Mouse (Mus musculus) retina, adult 2 months (tissue): ENCODE results near the gene Tsen2.
A peak's percentile ranks its signal among the peaks of the same experiment; 100 is the strongest.

Experiments used
- DNase-seq: peaks from one replicate; pipeline ENCODE4 v3.0.0-alpha.2; 2012; ENCODE audit warnings: low read depth, low spot score

The Tsen2 gene

GRCm38 (mm10) chr6:115544442-115544970 is at the start of gene Tsen2:
Tsen2 (plus strand) TSS chr6:115544664.
- DNase-seq = peak; percentile 86

- DNase-seq = no peak
These were observed 44.9 kb upstream of the Tsen2 start for GRCm38 (mm10) chr6:115499540-115499939.

GRCm38 (mm10) chr6:115500234-115500633 is 44.2 kb upstream of the Tsen2 start:
- no peak for DNase-seq

- no peak for DNase-seq
These were observed 43.3 kb upstream of the Tsen2 start for GRCm38 (mm10) chr6:115501131-115501530.

GRCm38 (mm10) chr6:115503038-115503437 is 41.4 kb upstream of the Tsen2 start:
- DNase-seq = no peak

GRCm38 (mm10) chr6:115503549-115504159 is 40.8 kb upstream of the Tsen2 start:
- DNase-seq = no peak

- no peak for DNase-seq
These were observed 40.3 kb upstream of the Tsen2 start for GRCm38 (mm10) chr6:115504160-115504558.

GRCm38 (mm10) chr6:115504915-115505314 is 39.5 kb upstream of the Tsen2 start:
- no peak for DNase-seq

GRCm38 (mm10) chr6:115506425-115506824 is 38.0 kb upstream of the Tsen2 start:
- DNase-seq = no peak

- no peak for DNase-seq
These were observed 33.0 kb upstream of the Tsen2 start for GRCm38 (mm10) chr6:115511447-115511846.

- DNase-seq = no peak
These were observed 31.3 kb upstream of the Tsen2 start for GRCm38 (mm10) chr6:115513207-115513606.

GRCm38 (mm10) chr6:115517904-115518303 is 26.6 kb upstream of the Tsen2 start:
- DNase-seq = no peak

- no peak for DNase-seq
These were observed 26.1 kb upstream of the Tsen2 start for GRCm38 (mm10) chr6:115518352-115518751.

- DNase-seq = no peak
These were observed 25.2 kb upstream of the Tsen2 start for GRCm38 (mm10) chr6:115519275-115519699.

- DNase-seq = no peak
These were observed 22.5 kb upstream of the Tsen2 start for GRCm38 (mm10) chr6:115521923-115522322.

GRCm38 (mm10) chr6:115522691-115523146 is 21.7 kb upstream of the Tsen2 start:
- DNase-seq = no peak

GRCm38 (mm10) chr6:115523201-115523600 is 21.3 kb upstream of the Tsen2 start:
- no peak for DNase-seq

GRCm38 (mm10) chr6:115524449-115524990 is 19.9 kb upstream of the Tsen2 start:
- no peak for DNase-seq

GRCm38 (mm10) chr6:115527418-115527817 is 17.0 kb upstream of the Tsen2 start:
- DNase-seq = no peak

- no peak for DNase-seq
These were observed 16.1 kb upstream of the Tsen2 start for GRCm38 (mm10) chr6:115528372-115528771.

GRCm38 (mm10) chr6:115534617-115535016 is 9.8 kb upstream of the Tsen2 start:
- DNase-seq = no peak

GRCm38 (mm10) chr6:115536169-115536568 is 8.3 kb upstream of the Tsen2 start:
- no peak for DNase-seq
